Mouse (Mus musculus): Measurements from ENCODE around the gene Gsto2. TPM values are rescaled to one million over a fixed set of nuclear protein-coding genes. Genes with fewer than 3 reads are reported as not detected.

Gsto2 gene
- polyA plus RNA-seq, 1 experiment, result 0.88 TPM

DNA sequence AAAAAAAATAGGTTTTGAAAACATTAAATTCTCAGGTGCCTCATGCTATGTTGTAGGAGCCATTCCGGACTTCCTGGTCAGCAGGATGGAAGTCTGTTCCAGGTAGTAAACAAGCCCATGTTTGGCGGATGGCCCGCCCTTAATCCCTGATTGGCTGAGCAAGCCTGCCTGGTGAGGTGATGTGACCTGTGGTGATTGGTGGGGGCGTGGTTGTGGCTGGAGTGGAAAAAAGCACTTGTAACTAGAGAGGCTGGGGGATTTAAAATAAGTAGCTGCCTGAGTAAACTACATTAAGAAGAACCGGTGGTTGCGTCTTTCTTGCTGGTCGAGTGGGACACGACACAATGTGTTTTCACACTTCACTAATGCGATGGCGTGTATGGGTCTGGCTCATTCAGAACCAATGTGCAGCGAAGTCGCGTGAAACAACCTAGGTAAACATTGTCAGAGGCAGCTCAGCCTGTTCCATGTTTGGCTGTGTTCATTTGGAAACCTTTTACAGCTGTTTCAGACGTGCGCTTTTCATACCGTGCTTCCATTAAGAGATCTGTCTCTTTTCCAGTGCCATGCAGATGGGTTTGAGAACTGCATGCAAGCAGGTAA is 69.4 kb downstream of the Gsto2 start:
- TF ChIP-seq CTCF (IDR thresholded peaks at IDR 0.05; ENCODE audit: borderline replicate concordance, extremely low read depth, insufficient read depth, insufficient read length) (no peak), POLR2A (IDR thresholded peaks at IDR 0.05; ENCODE audit: borderline replicate concordance, extremely low read depth, insufficient read depth, insufficient read length, poor library complexity, severe bottlenecking) (no peak)
- no peak for DNase-seq (ENCODE audit: low read depth)

DNA sequence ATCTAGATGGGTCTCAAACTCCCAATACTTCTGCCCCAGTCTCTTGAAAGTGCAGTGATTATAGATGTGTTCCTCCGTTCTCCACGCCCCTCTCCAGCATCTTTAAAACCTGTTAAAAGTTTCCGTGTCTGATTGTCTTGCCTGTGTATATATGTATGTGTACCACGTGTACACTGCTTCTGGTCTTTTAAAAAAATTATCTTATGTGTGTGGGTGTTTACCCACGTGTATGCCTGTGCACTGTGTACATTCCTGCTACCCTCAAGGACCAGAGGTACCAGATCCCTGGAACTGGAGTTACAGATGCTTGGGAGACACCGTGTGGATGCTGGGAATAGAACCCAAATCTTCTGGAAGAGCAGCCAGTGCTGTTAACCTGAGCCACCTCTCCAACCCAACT is 70.2 kb downstream of the Gsto2 start:
- no peak for DNase-seq (ENCODE audit: low read depth)
- TF ChIP-seq CTCF (IDR thresholded peaks at IDR 0.05; ENCODE audit: borderline replicate concordance, extremely low read depth, insufficient read depth, insufficient read length) (no peak), POLR2A (IDR thresholded peaks at IDR 0.05; ENCODE audit: borderline replicate concordance, extremely low read depth, insufficient read depth, insufficient read length, poor library complexity, severe bottlenecking) (no peak)

Other genes with a start within 250 kb of the Gsto2 start
- gene Col17a1, start 173.4 kb upstream of the Gsto2 start, polyA plus RNA-seq (2012; rRNA removed), result 1.4 and 2.6 TPM in 2 replicates
- 96.2 and 107 TPM in 2 replicates for gene Sfr1, start 133.9 kb upstream of the Gsto2 start, polyA plus RNA-seq (2012; rRNA removed)
- 64.8 and 65.6 TPM in 2 replicates for gene Gsto1, start 10.6 kb upstream of the Gsto2 start, polyA plus RNA-seq (2012; rRNA removed)
- 1.00 and 2.6 TPM in 2 replicates for gene Cfap43, start 53.8 kb downstream of the Gsto2 start, polyA plus RNA-seq (2012; rRNA removed)
- 6.1 and 6.2 TPM in 2 replicates for gene Itprip, start 53.8 kb downstream of the Gsto2 start, polyA plus RNA-seq (2012; rRNA removed)
- 0.15 and 0.62 TPM in 2 replicates for gene Cfap58, start 72.1 kb downstream of the Gsto2 start, polyA plus RNA-seq (2012; rRNA removed)